Mouse (Mus musculus): ENCODE results near the gene Bbs10. TPM values are rescaled to one million over a fixed set of nuclear protein-coding genes. Genes with fewer than 3 reads are reported as not detected.

Bbs10 gene
- total RNA-seq, 2 experiments from 2014 or later: 1.1 to 2.4 TPM

- no peak for DNase-seq
- no peak for TF ChIP-seq CTCF (IDR thresholded peaks at IDR 0.05)
- Histone ChIP-seq H3K27ac (no peak overlapping the region), H3K4me3 (no peak overlapping the region)
- intact Hi-C loops (cut with DNase I): no loop called here
Observed at GRCm38 (mm10) chr10:111301041-111301440, 2.6 kb downstream of the Bbs10 start.

- intact Hi-C loops (cut with DNase I): no loop called here
- H3K27ac ChIP-seq: no peak overlapping the region
- H3K4me3 ChIP-seq: no peak overlapping the region
- no peak for TF ChIP-seq CTCF (IDR thresholded peaks at IDR 0.05)
- no peak for DNase-seq
Observed at GRCm38 (mm10) chr10:111302486-111302885, 4.0 kb downstream of the Bbs10 start.

- Histone ChIP-seq H3K27ac (no peak overlapping the region), H3K4me3 (no peak overlapping the region)
- no peak for DNase-seq
- TF ChIP-seq CTCF (IDR thresholded peaks at IDR 0.05): no peak
- intact Hi-C loops (cut with DNase I): no loop called here
Observed at GRCm38 (mm10) chr10:111308850-111309501, 10.5 kb downstream of the Bbs10 start.

- Histone ChIP-seq H3K27ac (no peak overlapping the region), H3K4me3 (no peak overlapping the region)
- TF ChIP-seq CTCF (IDR thresholded peaks at IDR 0.05): no peak
- intact Hi-C loops (cut with DNase I): no loop called here
- DNase-seq: no peak
Observed at GRCm38 (mm10) chr10:111313282-111313681, 14.8 kb downstream of the Bbs10 start.

- H3K4me3 ChIP-seq: no peak overlapping the region
- H3K27ac ChIP-seq: no peak overlapping the region
- DNase-seq: no peak
- intact Hi-C loops (cut with DNase I): no loop called here
- TF ChIP-seq CTCF (IDR thresholded peaks at IDR 0.05): no peak
Observed at GRCm38 (mm10) chr10:111314636-111315395, 16.3 kb downstream of the Bbs10 start.

GRCm38 (mm10) chr10:111315940-111316339 is 17.5 kb downstream of the Bbs10 start:
- TF ChIP-seq CTCF (IDR thresholded peaks at IDR 0.05): no peak

GRCm38 (mm10) chr10:111318021-111318420 is 19.5 kb downstream of the Bbs10 start:
- no peak for DNase-seq
- intact Hi-C loops (cut with DNase I): no loop called here
- TF ChIP-seq CTCF (IDR thresholded peaks at IDR 0.05): no peak
- H3K4me3 ChIP-seq: no peak overlapping the region
- H3K27ac ChIP-seq: no peak overlapping the region

More at GRCm38 (mm10) chr10:111315940-111316339, 17.5 kb downstream of the Bbs10 start:
- no peak overlapping the region for H3K4me3 ChIP-seq
- no peak for DNase-seq
- no peak overlapping the region for H3K27ac ChIP-seq
- intact Hi-C loops (cut with DNase I): no loop called here

GRCm38 (mm10) chr10:111318805-111319500 is 20.5 kb downstream of the Bbs10 start:
- intact Hi-C loops (cut with DNase I): no loop called here

GRCm38 (mm10) chr10:111320579-111320978 is 22.1 kb downstream of the Bbs10 start:
- intact Hi-C loops (cut with DNase I): no loop called here
- Histone ChIP-seq H3K4me3 (no peak overlapping the region), H3K27ac (no peak overlapping the region)
- DNase-seq: no peak
- no peak for TF ChIP-seq CTCF (IDR thresholded peaks at IDR 0.05)

More at GRCm38 (mm10) chr10:111318805-111319500, 20.5 kb downstream of the Bbs10 start:
- DNase-seq: no peak
- TF ChIP-seq CTCF (IDR thresholded peaks at IDR 0.05): no peak
- H3K27ac ChIP-seq: no peak overlapping the region
- no peak overlapping the region for H3K4me3 ChIP-seq

GRCm38 (mm10) chr10:111327957-111328356 is 29.5 kb downstream of the Bbs10 start:
- TF ChIP-seq CTCF (IDR thresholded peaks at IDR 0.05): no peak
- intact Hi-C loops (cut with DNase I): no loop called here

GRCm38 (mm10) chr10:111329326-111329725 is 30.8 kb downstream of the Bbs10 start:
- DNase-seq: no peak
- no peak overlapping the region for H3K4me3 ChIP-seq
- intact Hi-C loops (cut with DNase I): no loop called here

More at GRCm38 (mm10) chr10:111327957-111328356, 29.5 kb downstream of the Bbs10 start:
- DNase-seq: no peak
- Histone ChIP-seq H3K4me3 (no peak overlapping the region), H3K27ac (no peak overlapping the region)

GRCm38 (mm10) chr10:111334902-111335301 is 36.4 kb downstream of the Bbs10 start:
- Histone ChIP-seq H3K4me3 (no peak overlapping the region), H3K27ac (no peak overlapping the region)
- intact Hi-C loops (cut with DNase I): no loop called here
- no peak for DNase-seq
- no peak for TF ChIP-seq CTCF (IDR thresholded peaks at IDR 0.05)

More at GRCm38 (mm10) chr10:111329326-111329725, 30.8 kb downstream of the Bbs10 start:
- no peak overlapping the region for H3K27ac ChIP-seq
- no peak for TF ChIP-seq CTCF (IDR thresholded peaks at IDR 0.05)

All from gastrocnemius, adult 2 months (tissue).